Mouse (Mus musculus): Measurements from ENCODE around the gene Izumo2. TPM values are rescaled to one million over a fixed set of nuclear protein-coding genes. Genes with fewer than 3 reads are reported as not detected.

Gene Izumo2
- total and polyA plus RNA-seq, 2 experiments from 2014 or later: not detected

DNA sequence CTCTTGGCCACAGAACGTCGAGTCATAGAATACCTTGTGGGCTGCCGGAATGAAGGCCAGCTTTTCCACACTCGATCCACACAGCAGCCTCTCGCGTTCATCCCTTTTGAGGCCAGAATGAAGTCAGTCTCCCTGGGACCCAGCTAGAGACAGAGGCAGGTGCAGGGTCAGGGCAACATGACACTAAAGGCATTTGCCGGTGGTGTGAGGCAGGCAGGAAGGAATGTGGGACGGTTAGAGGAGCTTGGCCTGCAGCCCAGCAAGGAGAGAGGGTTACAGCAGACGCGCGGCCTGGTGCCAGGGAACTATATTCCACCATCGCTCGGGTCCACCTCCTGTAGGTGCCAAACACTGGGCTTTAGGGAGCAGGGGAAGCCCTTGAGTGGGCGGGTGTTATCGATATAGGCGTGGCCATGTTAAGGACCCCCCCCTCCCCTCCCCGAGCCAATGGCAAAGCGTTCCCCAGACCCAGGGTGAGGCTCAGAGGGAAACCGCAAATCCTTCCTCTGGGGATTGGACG, 11.3 kb upstream of the Izumo2 start:
- Histone ChIP-seq H3K27ac (ENCODE audit: low read depth, low read length) (no peak overlapping the region), H3K36me3 (ENCODE audit: insufficient read depth) (no peaks in the 10 kb centered on the region), H3K9me3 (ENCODE audit: low read length) (no peaks in the 10 kb centered on the region), H3K9ac (no peak overlapping the region), H3K4me2 (ENCODE audit: low read depth) (no peak overlapping the region), H3K4me3 (ENCODE audit: low read depth, low read length) (no peak overlapping the region), H3K27me3 (ENCODE audit: insufficient read depth, low read length) (no peaks in the 10 kb centered on the region), H3K4me1 (ENCODE audit: insufficient read depth) (no peaks in the 10 kb centered on the region)
- WGBS: 10% methylated on average over 20 of the region's 20 CpGs
- ATAC-seq: no peak
- DNase-seq: no peak
- no peak for TF ChIP-seq CTCF (IDR thresholded peaks at IDR 0.05; ENCODE audit: low read depth)

DNA sequence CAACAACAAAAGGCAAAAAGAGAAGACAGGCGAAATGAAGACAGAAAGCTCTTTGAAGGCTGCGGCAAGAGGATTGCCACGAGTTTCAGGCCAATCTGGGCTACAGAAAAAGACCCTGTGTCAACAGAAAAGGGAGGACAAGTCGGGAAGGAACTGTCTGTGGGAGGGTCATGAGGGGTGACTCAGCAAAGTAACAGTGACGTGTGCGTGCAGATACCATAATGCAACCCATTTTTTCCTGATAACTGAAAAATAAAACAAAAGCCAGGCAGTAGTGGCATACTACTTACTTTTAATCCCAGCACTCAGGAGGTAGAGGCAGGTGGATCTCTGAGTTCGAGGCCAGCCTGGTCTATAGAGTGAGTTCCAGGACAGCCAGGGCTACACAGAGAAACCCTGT, 10.6 kb upstream of the Izumo2 start:
- 66% methylated on average over 7 of the region's 7 CpGs for WGBS
- no peak overlapping the region for H3K27ac ChIP-seq (ENCODE audit: low read depth, low read length)
- no peaks in the 10 kb centered on the region for H3K4me1 ChIP-seq (ENCODE audit: insufficient read depth)
- no peaks in the 10 kb centered on the region for H3K36me3 ChIP-seq (ENCODE audit: insufficient read depth)
- H3K4me3 ChIP-seq (ENCODE audit: low read depth, low read length): no peak overlapping the region
- H3K9me3 ChIP-seq (ENCODE audit: low read length): no peaks in the 10 kb centered on the region
- H3K27me3 ChIP-seq (ENCODE audit: insufficient read depth, low read length): no peaks in the 10 kb centered on the region
- no peak for DNase-seq
- ATAC-seq: no peak
- no peak for TF ChIP-seq CTCF (IDR thresholded peaks at IDR 0.05; ENCODE audit: low read depth)
- H3K9ac ChIP-seq: no peak overlapping the region
- no peak overlapping the region for H3K4me2 ChIP-seq (ENCODE audit: low read depth)

DNA sequence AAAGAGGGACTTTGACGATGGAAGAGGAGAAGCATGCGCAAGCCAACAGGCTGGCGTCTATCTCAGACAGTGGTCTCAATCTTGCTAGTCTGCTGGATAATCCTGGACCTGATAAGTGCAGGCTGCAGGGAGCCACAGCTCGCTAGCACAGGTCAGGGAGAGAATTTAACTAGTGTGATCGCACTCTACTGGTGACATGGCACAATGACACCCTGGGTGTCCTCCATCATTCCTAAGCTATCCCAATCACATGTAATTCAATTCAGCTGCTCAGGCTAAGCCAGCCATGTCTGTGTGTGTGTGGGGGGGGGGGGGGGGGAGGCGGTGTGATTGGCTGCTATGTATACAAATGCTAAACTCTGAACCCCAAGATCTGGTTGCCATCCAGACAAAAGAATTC, 6.6 kb upstream of the Izumo2 start:
- H3K27me3 ChIP-seq (ENCODE audit: insufficient read depth, low read length): no peaks in the 10 kb centered on the region
- no peaks in the 10 kb centered on the region for H3K36me3 ChIP-seq (ENCODE audit: insufficient read depth)
- DNase-seq (peak; percentile 47), ATAC-seq (peak; percentile 83)
- no peaks in the 10 kb centered on the region for H3K9me3 ChIP-seq (ENCODE audit: low read length)
- WGBS: 7% methylated on average over 6 of the region's 6 CpGs
- H3K27ac ChIP-seq (ENCODE audit: low read depth, low read length): no peak overlapping the region
- peak; percentile 73 for TF ChIP-seq CTCF (IDR thresholded peaks at IDR 0.05; ENCODE audit: low read depth)
- H3K4me1 ChIP-seq (ENCODE audit: insufficient read depth): no peaks in the 10 kb centered on the region
- no peak overlapping the region for H3K9ac ChIP-seq
- no peak overlapping the region for H3K4me2 ChIP-seq (ENCODE audit: low read depth)
- no peak overlapping the region for H3K4me3 ChIP-seq (ENCODE audit: low read depth, low read length)

DNA sequence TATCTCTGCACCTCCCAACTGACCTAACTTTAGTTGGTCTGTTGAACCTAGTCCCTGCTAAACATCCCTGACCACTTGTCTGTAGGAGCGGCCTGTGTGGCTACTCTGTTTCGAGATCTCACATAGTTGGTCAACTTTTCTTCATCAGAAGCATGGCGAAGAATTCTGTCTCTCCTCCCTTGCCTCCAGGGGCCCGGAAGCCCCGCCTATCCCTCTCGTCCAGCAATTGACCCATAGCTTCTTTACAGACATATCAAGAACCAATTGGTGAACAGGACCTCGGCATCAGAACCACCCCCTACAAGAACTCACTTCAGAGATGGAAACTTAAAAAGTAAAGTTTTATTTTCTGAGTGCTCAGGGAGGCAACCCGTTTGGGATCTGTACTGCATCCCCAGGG, 5.6 kb upstream of the Izumo2 start:
- no peaks in the 10 kb centered on the region for H3K9me3 ChIP-seq (ENCODE audit: low read length)
- no peaks in the 10 kb centered on the region for H3K27me3 ChIP-seq (ENCODE audit: insufficient read depth, low read length)
- no peak overlapping the region for H3K9ac ChIP-seq
- H3K4me1 ChIP-seq (ENCODE audit: insufficient read depth): no peaks in the 10 kb centered on the region
- H3K36me3 ChIP-seq (ENCODE audit: insufficient read depth): no peaks in the 10 kb centered on the region
- DNase-seq: no peak
- ATAC-seq: no peak
- TF ChIP-seq CTCF (IDR thresholded peaks at IDR 0.05; ENCODE audit: low read depth): no peak
- H3K4me3 ChIP-seq (ENCODE audit: low read depth, low read length): no peak overlapping the region
- 80% methylated on average over 8 of the region's 8 CpGs for WGBS
- H3K27ac ChIP-seq (ENCODE audit: low read depth, low read length): no peak overlapping the region
- no peak overlapping the region for H3K4me2 ChIP-seq (ENCODE audit: low read depth)

DNA sequence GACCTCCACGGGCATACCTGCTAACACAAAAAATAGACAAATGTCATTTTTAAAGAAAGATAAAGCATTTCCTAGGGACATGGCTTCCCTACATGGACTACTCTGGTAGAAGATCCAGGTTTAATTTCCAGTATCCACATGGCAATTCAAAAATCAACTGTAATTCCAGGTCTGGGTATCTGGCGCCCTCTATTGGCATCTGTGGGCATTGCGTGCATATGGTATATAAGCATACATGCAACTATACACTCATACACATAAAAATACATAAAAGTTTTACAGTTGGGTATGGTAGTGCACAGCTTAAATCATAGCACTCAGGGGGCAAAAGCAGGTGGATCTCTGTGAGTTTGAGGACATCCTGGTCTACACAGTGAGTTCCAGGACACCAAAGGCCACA, 4.2 kb upstream of the Izumo2 start:
- no peaks in the 10 kb centered on the region for H3K9me3 ChIP-seq (ENCODE audit: low read length)
- TF ChIP-seq CTCF (IDR thresholded peaks at IDR 0.05; ENCODE audit: low read depth): peak; percentile 69
- H3K27me3 ChIP-seq (ENCODE audit: insufficient read depth, low read length): no peaks in the 10 kb centered on the region
- no peak overlapping the region for H3K9ac ChIP-seq
- H3K4me2 ChIP-seq (ENCODE audit: low read depth): no peak overlapping the region
- H3K4me1 ChIP-seq (ENCODE audit: insufficient read depth): no peaks in the 10 kb centered on the region
- 58% methylated on average over 3 of the region's 3 CpGs for WGBS
- no peaks in the 10 kb centered on the region for H3K36me3 ChIP-seq (ENCODE audit: insufficient read depth)
- ATAC-seq (no peak), DNase-seq (peak; percentile 58)
- H3K27ac ChIP-seq (ENCODE audit: low read depth, low read length): no peak overlapping the region
- H3K4me3 ChIP-seq (ENCODE audit: low read depth, low read length): no peak overlapping the region

DNA sequence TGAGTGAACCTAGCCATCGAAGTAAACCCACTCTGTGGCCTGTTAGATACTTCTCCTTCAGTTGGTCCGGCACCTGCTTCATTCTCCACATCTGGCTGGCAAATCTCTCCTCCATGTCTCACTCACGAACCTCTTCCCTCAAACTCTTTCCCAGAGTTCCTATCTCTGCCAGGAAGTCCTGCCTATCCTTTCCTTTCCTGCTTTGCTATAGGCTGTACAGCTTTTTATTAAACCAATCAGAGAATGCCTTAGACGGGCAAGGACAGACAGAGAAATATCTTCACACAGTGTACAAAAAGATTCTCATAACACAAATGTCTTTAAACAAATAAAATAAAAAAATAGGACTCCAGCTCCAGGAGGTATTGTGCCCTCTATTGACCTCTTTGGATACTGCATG, 3.5 kb upstream of the Izumo2 start:
- Histone ChIP-seq H3K27me3 (ENCODE audit: insufficient read depth, low read length) (no peaks in the 10 kb centered on the region), H3K4me2 (ENCODE audit: low read depth) (no peak overlapping the region), H3K4me3 (ENCODE audit: low read depth, low read length) (no peak overlapping the region), H3K4me1 (ENCODE audit: insufficient read depth) (no peaks in the 10 kb centered on the region), H3K36me3 (ENCODE audit: insufficient read depth) (no peaks in the 10 kb centered on the region), H3K9me3 (ENCODE audit: low read length) (no peaks in the 10 kb centered on the region), H3K27ac (ENCODE audit: low read depth, low read length) (no peak overlapping the region), H3K9ac (no peak overlapping the region)
- DNase-seq: no peak
- WGBS: 92% methylated on average over 4 of the region's 4 CpGs
- no peak for ATAC-seq
- TF ChIP-seq CTCF (IDR thresholded peaks at IDR 0.05; ENCODE audit: low read depth): no peak

DNA sequence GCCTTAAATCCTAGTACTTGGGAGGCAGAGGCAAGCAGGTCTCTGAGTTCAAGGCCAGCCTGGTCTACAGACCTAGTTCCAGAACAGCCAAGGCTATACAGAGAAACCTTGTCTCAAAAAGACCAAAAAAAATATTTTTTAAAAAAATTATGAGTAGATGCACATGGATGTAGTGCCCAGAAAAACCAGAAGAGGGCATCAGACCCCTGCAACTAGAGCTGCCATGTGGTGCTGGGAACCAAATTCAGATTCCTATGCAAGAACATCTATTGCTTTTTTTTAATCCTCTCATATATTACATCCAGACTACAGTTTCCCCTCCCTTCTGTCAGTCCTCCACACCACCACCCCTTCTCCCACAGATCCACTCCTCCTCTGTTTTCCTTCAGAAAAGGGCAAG, 2.2 kb upstream of the Izumo2 start:
- Histone ChIP-seq H3K4me3 (ENCODE audit: low read depth, low read length) (no peak overlapping the region), H3K4me1 (ENCODE audit: insufficient read depth) (no peaks in the 10 kb centered on the region), H3K9me3 (ENCODE audit: low read length) (no peaks in the 10 kb centered on the region), H3K9ac (no peak overlapping the region), H3K4me2 (ENCODE audit: low read depth) (no peak overlapping the region), H3K36me3 (ENCODE audit: insufficient read depth) (no peaks in the 10 kb centered on the region), H3K27ac (ENCODE audit: low read depth, low read length) (no peak overlapping the region), H3K27me3 (ENCODE audit: insufficient read depth, low read length) (no peaks in the 10 kb centered on the region)
- no peak for TF ChIP-seq CTCF (IDR thresholded peaks at IDR 0.05; ENCODE audit: low read depth)
- ATAC-seq (no peak), DNase-seq (no peak)
